Mouse (Mus musculus) heart, postnatal 0 days (tissue): Measurements from ENCODE around the gene Adam33.

Source experiments
- CTCF ChIP-seq: IDR thresholded peaks from 2 replicates; pipeline ENCODE4 v1.5.1; 2016; ENCODE audit warnings: antibody characterized with exemption, control low read depth, low read depth
- EP300 ChIP-seq: IDR thresholded peaks from 2 replicates; pipeline ENCODE4 v1.6.1; 2016; ENCODE audit warnings: antibody characterized with exemption, low read depth

DNA sequence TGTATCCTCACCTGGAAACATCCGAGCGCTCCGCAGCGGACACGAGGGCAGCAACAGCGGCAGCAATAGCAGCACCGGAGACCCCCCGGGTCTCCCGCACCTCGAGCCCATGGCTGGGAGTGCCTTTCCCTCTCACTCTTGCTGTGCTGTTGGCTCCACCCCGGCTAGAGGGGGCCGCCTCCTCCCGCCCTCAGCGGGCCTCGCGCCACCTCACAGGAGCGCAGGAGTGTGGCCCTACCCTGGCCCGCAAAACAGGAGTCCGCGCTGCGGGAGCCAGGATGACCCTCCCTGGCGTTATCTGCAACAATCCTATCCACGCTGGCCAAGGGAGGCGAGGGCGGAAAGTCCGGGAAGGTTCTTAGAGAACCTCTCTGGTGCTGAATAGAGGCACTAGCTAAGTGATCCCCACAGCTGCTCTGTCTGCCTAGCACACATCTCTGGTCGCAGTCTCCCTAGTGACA, at the start of gene Adam33:
- TF ChIP-seq CTCF, result no peak
- TF ChIP-seq EP300, result no peak
